Mouse (Mus musculus) liver, embryonic 14.5 days (tissue): ENCODE measurements at regions not wholly inside any gene's neighbourhood (a gene's known extent, or its start where the extent isn't known, plus 50 kb on each side); places are given as distances from the start of the nearest gene placed in this dataset.

ENCODE experiments used
- CTCF ChIP-seq: IDR thresholded peaks from 2 replicates; pipeline ENCODE4 v1.5.1; 2016; ENCODE audit warnings: antibody characterized with exemption, low read depth, control low read depth
- EP300 ChIP-seq: IDR thresholded peaks from 2 replicates; pipeline ENCODE4 v1.6.1; 2016; ENCODE audit warnings: antibody characterized with exemption, low read depth

- no peak for TF ChIP-seq CTCF
- TF ChIP-seq EP300, result no peak
Observed at GRCm38 (mm10) chr16:52799715-52800392, 346.0 kb upstream of the Alcam start.
